Mouse (Mus musculus) lung, embryonic 14.5 days (tissue): ENCODE data around the gene Pold1. TPM values are rescaled to one million over a fixed set of nuclear protein-coding genes. Genes with fewer than 3 reads are reported as not detected.

ENCODE experiments used
- ATAC-seq: fragments of 200-750 bp; cut with Nextera tagmentation; 2 replicates; pipeline ENCODE4 v1.8.0; 2017; ENCODE audit warnings: mild to moderate bottlenecking, moderate TSS enrichment, moderate library complexity; ENCODE audit not compliant: insufficient read depth
- DNase-seq: peaks from one replicate; pipeline ENCODE4 v3.0.0-alpha.2; 2015
- H3K27ac ChIP-seq: fragments of 300-500 bp; sonication (generic); 2 replicates; pipeline ENCODE4 v1.5.1; 2014; ENCODE audit warnings: low read depth, mild to moderate bottlenecking, moderate library complexity
- H3K27me3 ChIP-seq: fragments of 300-500 bp; sonication (generic); 2 replicates; pipeline ENCODE4 v1.6.1; 2014; ENCODE audit warnings: low read length, control low read depth; ENCODE audit not compliant: insufficient read depth
- H3K36me3 ChIP-seq: fragments of 300-500 bp; sonication (generic); 2 replicates; pipeline ENCODE4 v1.6.1; 2014; ENCODE audit warnings: control low read depth; ENCODE audit not compliant: insufficient read depth
- H3K4me1 ChIP-seq: fragments of 300-500 bp; sonication (generic); 2 replicates; pipeline ENCODE4 v1.6.1; 2014; ENCODE audit warnings: antibody characterized with exemption, control low read depth; ENCODE audit not compliant: insufficient read depth
- H3K4me2 ChIP-seq: fragments of 300-500 bp; sonication (generic); 2 replicates; pipeline ENCODE4 v1.6.1; 2014; ENCODE audit warnings: mild to moderate bottlenecking
- H3K4me3 ChIP-seq: fragments of 300-500 bp; sonication (generic); 2 replicates; pipeline ENCODE4 v1.5.1; 2014; ENCODE audit warnings: low read depth, low read length
- H3K9ac ChIP-seq: fragments of 300-500 bp; sonication (generic); 2 replicates; pipeline ENCODE4 v1.6.1; 2014
- H3K9me3 ChIP-seq: fragments of 300-500 bp; sonication (generic); 2 replicates; pipeline ENCODE4 v1.6.1; 2016; ENCODE audit warnings: low read depth, low read length, control low read depth
- CTCF ChIP-seq: IDR thresholded peaks from 2 replicates; pipeline ENCODE4 v1.5.1; 2016; ENCODE audit warnings: antibody characterized with exemption, low read depth
- WGBS: fragments of 180-500 bp; shearing (Covaris S2); extraction: QIAGEN DNeasy Blood & Tissue Kit; methylation state at CpG from one replicate; pipeline ENCODE4 v1.1.7; 2014; 5-methylcytosine and 5-hydroxymethylcytosine counted together
- polyA plus RNA-seq: library from polyadenylated mRNA; unstranded; fragments of >200 nt; fragmentation: Nextera tagmentation; extraction: Ambion mirVana; gene quantifications from 2 replicates; pipeline ENCODE4 v1.2.1, GENCODE M21; 2014

Pold1 gene
- polyA plus RNA-seq, 1 experiment from 2014 or later: 105 TPM

DNA sequence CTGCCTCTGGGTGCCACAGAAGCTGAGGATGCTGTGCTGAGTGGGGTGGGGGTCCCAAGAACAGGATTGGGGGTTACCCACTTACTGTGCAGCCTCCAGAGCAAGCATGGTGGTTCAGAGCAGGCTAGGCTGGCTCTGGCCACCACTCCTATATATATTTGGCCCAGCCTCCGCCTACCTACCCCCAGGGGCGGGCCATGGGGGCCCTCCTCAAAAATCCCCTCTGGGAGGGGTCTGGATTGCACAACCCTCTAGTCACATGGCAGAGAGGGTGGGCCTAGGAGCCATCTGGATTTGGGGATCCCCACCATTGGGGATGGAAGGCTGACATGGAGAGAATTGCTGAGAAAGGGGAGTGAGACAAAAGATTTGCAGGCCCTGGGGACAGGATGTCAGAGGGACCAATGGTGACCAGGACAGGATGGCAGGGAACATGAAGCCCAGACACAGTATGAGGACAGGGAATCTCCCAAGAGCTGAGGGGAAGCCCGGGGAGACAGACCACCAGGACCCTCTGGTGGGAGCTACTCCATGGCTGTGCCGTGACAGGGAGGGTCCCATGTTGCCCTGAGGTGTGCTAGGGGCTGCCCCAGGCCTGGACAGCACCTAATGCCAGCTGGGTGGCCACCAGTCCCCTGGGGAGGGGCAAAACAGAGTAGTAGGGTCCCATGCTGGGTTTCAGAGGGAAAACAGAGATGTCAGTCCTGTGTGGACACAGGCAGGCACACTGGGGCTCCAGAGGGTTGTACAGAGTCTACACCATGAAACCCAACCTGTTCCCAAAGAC is 16.5 kb downstream of the Pold1 start, which contains the start of gene Spib:
Gene Spib (minus strand): TSS at position 126 of the 787 bp plus-strand sequence.
- no peak within 1 kb of the TSS for H3K4me2 ChIP-seq
- H3K9ac ChIP-seq: no peak within 1 kb of the TSS
- ATAC-seq (no peak), DNase-seq (no peak)
- no peak within 1 kb of the TSS for H3K27ac ChIP-seq
- peaks cover 7% of the 10 kb centered on the region; the same call in 1 of the 2 replicates for H3K27me3 ChIP-seq
- no peak for TF ChIP-seq CTCF
- H3K4me3 ChIP-seq: no peak within 1 kb of the TSS
- WGBS: 87% methylated on average over 4 of the region's 4 CpGs
- no peaks in the 10 kb centered on the region for H3K4me1 ChIP-seq
- H3K9me3 ChIP-seq: no peaks in the 10 kb centered on the region
- H3K36me3 ChIP-seq: peaks cover 47% of the 10 kb centered on the region

DNA sequence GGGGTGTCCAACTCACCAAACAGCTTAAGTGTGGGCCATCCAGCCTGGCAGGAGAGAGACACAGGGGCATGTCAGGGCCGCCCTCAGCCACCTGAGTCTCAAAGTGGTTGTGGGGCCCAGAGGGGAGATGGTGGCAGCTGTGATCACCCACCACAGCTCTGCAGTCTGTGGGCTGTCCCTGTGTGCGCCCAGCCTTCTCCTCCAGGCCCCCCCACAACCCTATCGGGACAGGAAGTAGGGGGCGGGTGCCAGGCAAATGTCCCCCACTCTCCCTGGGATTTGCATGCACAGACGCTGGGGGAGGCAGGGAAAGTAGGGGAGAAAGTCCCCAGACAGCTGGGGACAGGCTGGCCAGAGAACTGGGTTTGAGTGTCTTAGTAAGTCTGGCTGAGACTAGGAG is 17.4 kb downstream of the Pold1 start:
- Histone ChIP-seq H3K27ac (no peak overlapping the region), H3K27me3 (peaks cover 15% of the 10 kb centered on the region; the same call in 1 of the 2 replicates), H3K4me3 (no peak overlapping the region), H3K9ac (no peak overlapping the region), H3K4me1 (no peaks in the 10 kb centered on the region), H3K4me2 (no peak overlapping the region), H3K36me3 (peaks cover 39% of the 10 kb centered on the region), H3K9me3 (no peaks in the 10 kb centered on the region)
- WGBS: 36% methylated on average over 5 of the region's 5 CpGs
- ATAC-seq (no peak), DNase-seq (no peak)
- no peak for TF ChIP-seq CTCF

DNA sequence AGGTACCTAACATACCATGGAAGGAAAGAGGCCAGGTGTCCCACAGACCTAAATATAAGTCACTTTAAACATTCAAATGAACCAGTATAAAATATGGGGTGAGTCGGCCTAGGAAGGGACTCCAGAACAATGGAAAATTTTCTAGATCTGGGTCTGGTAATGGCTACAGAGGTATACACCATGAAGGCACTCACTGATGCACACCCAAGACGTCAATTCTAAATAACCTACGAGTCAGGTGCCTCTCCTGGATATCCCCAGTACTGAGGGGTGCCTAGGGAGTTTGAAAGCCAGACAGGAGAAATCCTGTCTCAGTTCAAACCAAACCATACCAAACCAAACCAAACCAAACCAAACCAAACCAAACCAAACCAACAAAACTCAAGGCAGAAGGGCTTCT is 18.1 kb downstream of the Pold1 start:
- WGBS: 77% methylated on average over 3 of the region's 3 CpGs
- no peak for ATAC-seq
- H3K4me2 ChIP-seq: no peak overlapping the region
- no peak overlapping the region for H3K9ac ChIP-seq
- H3K36me3 ChIP-seq: peaks cover 33% of the 10 kb centered on the region
- H3K4me1 ChIP-seq: no peaks in the 10 kb centered on the region
- H3K27me3 ChIP-seq: peaks cover 17% of the 10 kb centered on the region; the same call in 1 of the 2 replicates
- no peak for TF ChIP-seq CTCF
- no peak overlapping the region for H3K27ac ChIP-seq
- DNase-seq: no peak
- no peaks in the 10 kb centered on the region for H3K9me3 ChIP-seq
- H3K4me3 ChIP-seq: no peak overlapping the region

DNA sequence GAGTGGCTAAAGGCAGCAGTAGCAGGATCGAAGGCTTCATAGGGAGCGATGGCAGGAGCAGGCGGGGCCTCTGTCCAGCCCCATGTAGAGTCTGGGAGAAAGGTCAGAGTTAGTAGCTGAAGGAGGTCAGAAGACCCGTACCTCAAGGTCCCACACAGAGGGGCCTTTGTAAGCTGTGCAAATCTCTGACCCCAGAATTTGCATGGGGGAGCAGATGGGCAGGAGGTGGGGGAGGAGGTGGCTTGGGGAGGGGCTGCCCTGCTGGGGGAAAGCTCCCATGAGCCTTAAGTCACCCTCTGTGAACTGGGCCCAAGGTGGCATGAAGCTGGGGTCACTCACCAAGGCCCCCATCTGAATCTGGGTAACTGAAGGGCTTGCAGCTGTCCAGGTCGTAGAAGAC is 19.1 kb downstream of the Pold1 start:
- Histone ChIP-seq H3K9ac (no peak overlapping the region), H3K27ac (no peak overlapping the region), H3K4me3 (no peak overlapping the region), H3K9me3 (no peaks in the 10 kb centered on the region), H3K4me1 (0 out of 2 replicates have a peak, but pooled peaks cover 3% of the 10 kb centered on the region), H3K27me3 (peaks cover 22% of the 10 kb centered on the region; the same call in 1 of the 2 replicates), H3K4me2 (no peak overlapping the region), H3K36me3 (peaks cover 24% of the 10 kb centered on the region)
- ATAC-seq: no peak
- WGBS: 56% methylated on average over 5 of the region's 5 CpGs
- TF ChIP-seq CTCF: no peak
- no peak for DNase-seq

DNA sequence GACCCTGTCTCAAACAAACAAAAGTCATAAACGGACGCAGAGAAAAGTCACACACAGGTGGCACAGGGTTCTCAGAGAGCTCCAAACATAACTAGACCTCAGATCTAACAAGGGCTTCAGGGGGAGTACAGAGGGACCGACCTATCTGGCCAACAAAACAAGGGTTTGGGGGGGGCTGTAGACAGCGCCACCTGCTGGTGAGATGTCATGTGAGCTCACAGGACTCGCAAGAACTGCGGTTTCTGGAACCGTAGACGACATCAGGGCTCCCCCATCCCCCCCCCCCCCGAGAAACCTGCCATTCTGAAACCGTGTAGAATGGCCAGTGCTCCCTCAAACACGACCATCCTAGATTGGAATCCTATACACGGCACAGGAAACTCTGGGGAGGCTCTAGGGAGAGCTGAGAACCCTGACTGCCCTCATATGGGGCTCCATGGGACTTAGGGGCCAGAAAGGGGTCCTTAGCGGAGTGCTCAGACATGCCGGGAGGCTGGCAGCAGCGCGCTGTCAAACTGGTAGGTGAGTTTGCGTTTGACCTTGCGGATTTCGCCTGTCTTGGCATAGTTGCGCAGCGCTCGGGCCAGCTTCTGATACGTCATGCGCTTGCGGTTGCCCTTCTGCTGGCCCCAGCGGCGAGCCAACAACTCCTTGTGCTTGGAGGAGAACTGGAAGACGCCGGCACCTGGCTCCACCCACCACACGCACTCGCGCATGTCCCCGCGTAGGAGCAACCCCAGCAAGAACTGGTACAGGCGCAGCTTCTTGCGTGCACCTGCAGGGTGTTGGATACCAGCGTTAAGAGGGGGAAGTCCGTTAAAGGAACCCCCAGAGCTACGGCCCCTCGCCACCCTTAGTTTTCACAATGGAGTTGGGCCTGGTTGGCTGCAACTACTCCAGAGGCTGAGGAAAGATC is 20.9 kb downstream of the Pold1 start:
- Histone ChIP-seq H3K4me3 (peak overlapping the region; percentile 26), H3K4me2 (peak overlapping the region; percentile 64), H3K27ac (no peak overlapping the region), H3K27me3 (peaks cover 38% of the 10 kb centered on the region; the same call in 1 of the 2 replicates), H3K36me3 (peaks cover 6% of the 10 kb centered on the region), H3K9me3 (no peaks in the 10 kb centered on the region), H3K4me1 (0 out of 2 replicates have a peak, but pooled peaks cover 3% of the 10 kb centered on the region), H3K9ac (peak overlapping the region; percentile 27; the same call in 1 of the 2 replicates)
- TF ChIP-seq CTCF: peak; percentile 82
- DNase-seq: peak; percentile 82
- ATAC-seq: no peak
- WGBS: 5% methylated on average over 40 of the region's 40 CpGs

DNA sequence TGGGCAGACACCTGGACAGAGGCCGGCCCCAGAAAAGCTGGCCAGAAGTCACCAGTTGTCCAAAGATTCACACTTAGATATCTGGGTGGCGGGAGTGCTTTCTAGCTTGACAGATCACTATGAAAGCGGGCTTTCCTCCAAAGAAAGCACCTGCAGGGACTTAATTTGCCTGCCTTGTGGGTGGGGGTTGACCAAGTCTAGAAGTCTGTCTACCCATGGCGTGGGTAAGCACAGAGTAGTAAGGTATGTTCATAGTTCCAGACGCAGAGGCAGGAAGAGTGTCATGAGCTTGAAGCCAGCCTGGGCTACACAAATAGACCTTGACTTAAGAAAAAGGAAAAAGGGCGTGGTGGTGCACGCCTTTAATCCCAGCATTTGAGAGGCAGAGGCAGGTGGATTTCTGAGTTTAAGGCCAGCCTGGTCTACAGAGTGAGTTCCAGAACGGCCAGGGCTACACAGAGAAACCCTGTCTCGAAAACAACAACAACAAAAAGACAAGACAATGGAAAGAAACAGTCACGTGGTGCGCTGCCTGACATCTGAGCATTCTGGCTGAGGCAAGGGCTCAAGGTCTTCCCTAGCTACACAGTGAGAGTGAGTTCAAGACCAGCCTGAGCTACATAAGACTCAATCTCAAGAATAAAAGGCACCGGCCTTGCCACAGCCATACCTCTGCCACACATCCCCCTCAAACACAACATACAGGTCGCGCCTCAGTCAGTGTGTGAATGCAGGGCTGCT is 22.1 kb downstream of the Pold1 start:
- no peak overlapping the region for H3K4me2 ChIP-seq
- no peaks in the 10 kb centered on the region for H3K9me3 ChIP-seq
- no peak for TF ChIP-seq CTCF
- H3K9ac ChIP-seq: no peak overlapping the region
- no peak overlapping the region for H3K4me3 ChIP-seq
- H3K27me3 ChIP-seq: peaks cover 46% of the 10 kb centered on the region
- no peak overlapping the region for H3K27ac ChIP-seq
- WGBS: 80% methylated on average over 14 of the region's 14 CpGs
- DNase-seq: no peak
- no peak for ATAC-seq
- no peaks in the 10 kb centered on the region for H3K36me3 ChIP-seq
- 0 out of 2 replicates have a peak, but pooled peaks cover 3% of the 10 kb centered on the region for H3K4me1 ChIP-seq
